Mouse (Mus musculus) left cerebral cortex, postnatal 36 days (tissue): ENCODE results near the gene Prps1l3. TPM values are rescaled to one million over a fixed set of nuclear protein-coding genes. Genes with fewer than 3 reads are reported as not detected.

ENCODE experiments used
- DNase-seq, 2 experiments: peaks; one replicate each; pipeline ENCODE4 v3.0.0; 2021 to 2022; ENCODE audit warnings: low spot score in 2 of 2, mixed read lengths in 1 of 2
- intact Hi-C: fragments of 180-260 bp; cut with DNase I; formaldehyde crosslinking; loops from one replicate; pipeline ENCODE4 v1.15.1; 2025
- total RNA-seq, 2 experiments: library from RNA; stranded (reverse); gene quantifications; 2 replicates each; pipeline ENCODE4 v1.2.3; 2021

Prps1l3 gene
- total RNA-seq, 2 experiments from 2014 or later, result 12.9 to 14.6 TPM

GRCm38 (mm10) chr12:57231085-57231875 is 1.1 kb downstream of the Prps1l3 start:
- no peak for DNase-seq
- intact Hi-C loops, result no loop called here

- intact Hi-C loops, result no loop called here
Observed at GRCm38 (mm10) chr12:57233386-57233785, 3.2 kb downstream of the Prps1l3 start.

GRCm38 (mm10) chr12:57243671-57244495 is 13.7 kb downstream of the Prps1l3 start:
- no peak for DNase-seq
- intact Hi-C loops, result no loop called here

More at GRCm38 (mm10) chr12:57233386-57233785, 3.2 kb downstream of the Prps1l3 start:
- DNase-seq, result no peak

- no peak for DNase-seq
- intact Hi-C loops, result no loop called here
Observed at GRCm38 (mm10) chr12:57258572-57258971, 28.4 kb downstream of the Prps1l3 start.

GRCm38 (mm10) chr12:57275456-57275855 is 45.2 kb downstream of the Prps1l3 start:
- DNase-seq, result no peak
- intact Hi-C loops, result no loop called here

GRCm38 (mm10) chr12:57281155-57282114 is 51.2 kb downstream of the Prps1l3 start:
- DNase-seq, result no peak
- intact Hi-C loops, result loop anchor here (2.0 to 10.0 kb wide), 3 partner anchors 263 to 1663 kb away; partner anchors contain the start of gene Foxa1

DNA sequence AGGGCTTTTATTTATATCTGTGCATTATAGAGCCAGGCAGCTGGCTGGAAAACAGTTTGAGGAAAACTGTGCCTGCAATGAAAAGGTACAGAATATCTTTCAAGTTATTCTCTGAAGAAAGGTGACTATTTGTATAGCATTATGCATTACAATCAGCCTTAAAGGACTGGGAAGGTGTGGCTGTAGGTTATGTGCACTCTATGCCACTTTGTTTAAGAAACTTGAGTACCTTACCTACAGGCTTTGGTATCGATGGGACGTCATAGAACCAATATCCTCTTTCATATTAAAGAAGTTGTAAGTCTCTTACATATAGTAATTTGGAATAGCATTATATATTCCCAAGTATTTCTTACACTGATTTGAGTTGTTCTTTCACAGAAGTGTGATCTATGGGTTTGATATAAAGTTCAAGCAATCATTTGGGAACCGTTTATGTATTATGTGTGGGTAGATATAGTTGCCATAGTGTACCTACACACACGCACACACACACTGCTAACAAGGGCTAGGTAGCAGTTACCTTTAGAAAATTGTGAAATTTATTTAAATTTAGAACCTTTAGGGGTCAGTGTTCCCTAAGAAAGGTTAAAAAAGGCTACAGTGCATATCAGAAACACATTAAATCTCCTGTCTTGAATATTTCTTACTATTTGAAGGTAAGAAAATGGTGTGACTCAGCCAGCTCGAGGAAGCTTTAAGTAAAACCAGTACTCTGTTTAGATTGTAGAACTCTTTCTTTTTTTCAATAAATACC is 55.3 kb downstream of the Prps1l3 start:
- DNase-seq, result no peak
- intact Hi-C loops, result loop anchor here (10.0 kb wide), 2 partner anchors 259 to 1659 kb away; partner anchors contain the start of gene Foxa1

Other genes starting within 250 kb of the Prps1l3 start
- under 1 TPM; 0.54 to 0.66 TPM for gene Slc25a21, start 32.9 kb upstream of the Prps1l3 start, total RNA-seq
- gene Mipol1, start within 50 bp of the Prps1l3 start, total RNA-seq, result 1 to 10 TPM; 4.8 to 7.3 TPM